Mouse (Mus musculus): Measurements from ENCODE around the gene Krr1.

- TF ChIP-seq POLR2A (IDR thresholded peaks at IDR 0.05; ENCODE audit: insufficient read depth, low read depth, low read length): no peak
- no peak for TF ChIP-seq CTCF (IDR thresholded peaks at IDR 0.05; ENCODE audit: insufficient read depth, low read depth, low read length)
Observed at GRCm38 (mm10) chr10:111925489-111925860, 47.0 kb upstream of the Krr1 start.
